Mouse (Mus musculus) CH12.LX (cell line): ENCODE data around the gene Cwc22. TPM values are rescaled to one million over a fixed set of nuclear protein-coding genes. Genes with fewer than 3 reads are reported as not detected.

Experiments
- DNase-seq: peaks from one replicate; pipeline ENCODE4 v3.0.0-alpha.2; 2013; ENCODE audit errors: extremely low read depth
- H3K27ac ChIP-seq: 2 replicates; pipeline ENCODE4 v1.5.1; 2012; ENCODE audit warnings: low read depth, mild to moderate bottlenecking, control low read depth, moderate library complexity; ENCODE audit not compliant: insufficient read depth
- H3K27me3 ChIP-seq: replicated peaks from 2 replicates; pipeline ENCODE3; 2012; ENCODE audit warnings: inconsistent platforms
- H3K36me3 ChIP-seq, 2 experiments: replicated peaks in 1 of 2; 2 replicates each; pipeline versions ENCODE3 to v1.6.1; 2012; ENCODE audit warnings: inconsistent platforms in 1 of 2, low read length in 1 of 2, mild to moderate bottlenecking in 1 of 2, mixed read lengths in 1 of 2, moderate library complexity in 1 of 2; ENCODE audit not compliant: control insufficient read depth in 1 of 2, insufficient read depth in 1 of 2
- H3K4me1 ChIP-seq, 2 experiments: 2 replicates each; pipeline ENCODE4 v1.6.1; 2012; ENCODE audit warnings: inconsistent platforms in 1 of 2, moderate library complexity in 1 of 2; ENCODE audit not compliant: insufficient read depth in 2 of 2, control insufficient read depth in 1 of 2
- H3K4me2 ChIP-seq: 2 replicates; pipeline ENCODE4 v1.6.1; 2012; ENCODE audit warnings: low read depth, mild to moderate bottlenecking, control low read depth; ENCODE audit not compliant: poor library complexity, insufficient read depth, severe bottlenecking
- H3K4me3 ChIP-seq, 3 experiments: fragments of 150-350 bp in 1 of 3; sonication (generic) in 1 of 3; replicated peaks in 1 of 3; 2 replicates each; pipeline versions ENCODE3 to v1.5.1; 2011 to 2012; ENCODE audit warnings: low read depth in 2 of 3, low read length in 2 of 3, mild to moderate bottlenecking in 2 of 3, moderate library complexity in 2 of 3, control low read depth in 1 of 3, improper control_type of control experiment in 1 of 3, inconsistent platforms in 1 of 3, mixed read lengths in 1 of 3; ENCODE audit not compliant: poor library complexity in 1 of 3
- H3K79me2 ChIP-seq: replicated peaks from 2 replicates; pipeline ENCODE4 v1.6.1; 2012; ENCODE audit warnings: mild to moderate bottlenecking, moderate library complexity; ENCODE audit not compliant: control insufficient read depth, poor library complexity, insufficient read depth, severe bottlenecking; ENCODE audit errors: extremely low read depth
- H3K9ac ChIP-seq: 2 replicates; pipeline ENCODE4 v1.6.1; 2012; ENCODE audit warnings: low read depth, mild to moderate bottlenecking, control low read depth, moderate library complexity; ENCODE audit not compliant: insufficient read depth
- H3K9me3 ChIP-seq: replicated peaks from 2 replicates; pipeline ENCODE3; 2012; ENCODE audit warnings: low read length, inconsistent platforms, mixed read lengths
- BHLHE40 ChIP-seq: IDR thresholded peaks from 2 replicates; pipeline ENCODE4 v1.6.1; 2011; ENCODE audit warnings: mild to moderate bottlenecking, low read depth, low read length, improper control_type of control experiment
- CHD2 ChIP-seq: IDR thresholded peaks from 2 replicates; pipeline ENCODE4 v1.6.1; 2011; ENCODE audit warnings: low read length, improper control_type of control experiment
- JUND ChIP-seq: conservative IDR thresholded peaks from 2 replicates; pipeline ENCODE4 v1.6.1; 2011; ENCODE audit warnings: low read depth, low read length, improper control_type of control experiment
- KAT2A ChIP-seq: IDR thresholded peaks from 2 replicates; pipeline ENCODE4 v1.6.1; 2012; ENCODE audit warnings: low read length, improper control_type of control experiment, inconsistent platforms; ENCODE audit not compliant: insufficient replicate concordance
- MAFK ChIP-seq: IDR thresholded peaks from 2 replicates; pipeline ENCODE4 v1.6.1; 2011; ENCODE audit warnings: low read length, improper control_type of control experiment; ENCODE audit not compliant: insufficient replicate concordance
- MAX ChIP-seq: IDR thresholded peaks from 2 replicates; pipeline ENCODE4 v1.6.1; 2011; ENCODE audit warnings: low read length, improper control_type of control experiment
- MEF2A ChIP-seq: IDR thresholded peaks from 2 replicates; pipeline ENCODE4 v1.6.1; 2014; ENCODE audit warnings: low read depth, mild to moderate bottlenecking, inconsistent platforms, low read length, improper control_type of control experiment, borderline replicate concordance
- MXI1 ChIP-seq: IDR thresholded peaks from 2 replicates; pipeline ENCODE4 v1.6.1; 2011; ENCODE audit warnings: mild to moderate bottlenecking, low read depth, low read length, improper control_type of control experiment
- MYC ChIP-seq: IDR thresholded peaks from 2 replicates; pipeline ENCODE4 v1.6.1; 2011; ENCODE audit warnings: low read depth, mild to moderate bottlenecking, improper control_type of control experiment, low read length
- NRF1 ChIP-seq: IDR thresholded peaks from 2 replicates; pipeline ENCODE4 v1.6.1; 2014; ENCODE audit warnings: low read depth, mild to moderate bottlenecking, inconsistent platforms, low read length, improper control_type of control experiment, moderate library complexity
- PAX5 ChIP-seq: IDR thresholded peaks from 2 replicates; pipeline ENCODE4 v1.6.1; 2012; ENCODE audit warnings: low read length, inconsistent platforms, mixed read lengths
- RCOR1 ChIP-seq: conservative IDR thresholded peaks from 2 replicates; pipeline ENCODE4 v1.6.1; 2012; ENCODE audit warnings: low read depth, mild to moderate bottlenecking, inconsistent platforms, low read length, improper control_type of control experiment
- SIN3A ChIP-seq: IDR thresholded peaks from 2 replicates; pipeline ENCODE4 v1.6.1; 2012; ENCODE audit warnings: low read length, improper control_type of control experiment, inconsistent platforms
- USF1 ChIP-seq: IDR thresholded peaks from 2 replicates; pipeline ENCODE4 v1.6.1; 2014; ENCODE audit warnings: low read depth, mild to moderate bottlenecking, inconsistent platforms, low read length, improper control_type of control experiment
- USF2 ChIP-seq: conservative IDR thresholded peaks from 2 replicates; pipeline ENCODE4 v1.6.1; 2011; ENCODE audit warnings: low read depth, low read length, improper control_type of control experiment
- ZC3H11A ChIP-seq: IDR thresholded peaks from 2 replicates; pipeline ENCODE4 v1.6.1; 2012; ENCODE audit warnings: low read depth, mild to moderate bottlenecking, inconsistent platforms, low read length, improper control_type of control experiment
- ZKSCAN1 ChIP-seq: IDR thresholded peaks from 2 replicates; pipeline ENCODE4 v1.6.1; 2012; ENCODE audit warnings: low read depth, inconsistent platforms, low read length, improper control_type of control experiment, borderline replicate concordance
- dilution Hi-C: fragments of 300-500 bp; cut with MboI; formaldehyde crosslinking; loops from 2 replicates; pipeline ENCODE4 v1.14.3; 2020; ENCODE audit warnings: low sequenced_read_pairs; ENCODE audit not compliant: extremely low pct_unique_long_range_greater_than_20kb, extremely low pct_ligation_motif_present
- in situ Hi-C: fragments of 300-500 bp; cut with MboI; formaldehyde crosslinking; loops from 3 replicates; pipeline ENCODE4 v1.14.3; 2019; ENCODE audit warnings: low sequenced_read_pairs, low pct_ligation_motif_present, low pct_unique_long_range_greater_than_20kb, mixed read lengths
- polyA plus RNA-seq: library from polyadenylated mRNA; unstranded; fragments of >175 nt; gene quantifications from 2 replicates; pipeline ENCODE4 v1.2.1, GENCODE M21; 2012; ENCODE audit warnings: low read depth; ENCODE audit not compliant: insufficient read length
- total RNA-seq, 2 experiments: library from RNA; depleted of rRNA; stranded (reverse); fragments of 300-350 nt in 1 of 2; fragments of >200 nt in 1 of 2; gene quantifications; 2 replicates each; pipeline ENCODE4 v1.2.3; 2012 to 2014

Gene Cwc22
- total and polyA plus RNA-seq, 3 experiments = 51.3 to 74.5 (median 53.2) TPM

DNA sequence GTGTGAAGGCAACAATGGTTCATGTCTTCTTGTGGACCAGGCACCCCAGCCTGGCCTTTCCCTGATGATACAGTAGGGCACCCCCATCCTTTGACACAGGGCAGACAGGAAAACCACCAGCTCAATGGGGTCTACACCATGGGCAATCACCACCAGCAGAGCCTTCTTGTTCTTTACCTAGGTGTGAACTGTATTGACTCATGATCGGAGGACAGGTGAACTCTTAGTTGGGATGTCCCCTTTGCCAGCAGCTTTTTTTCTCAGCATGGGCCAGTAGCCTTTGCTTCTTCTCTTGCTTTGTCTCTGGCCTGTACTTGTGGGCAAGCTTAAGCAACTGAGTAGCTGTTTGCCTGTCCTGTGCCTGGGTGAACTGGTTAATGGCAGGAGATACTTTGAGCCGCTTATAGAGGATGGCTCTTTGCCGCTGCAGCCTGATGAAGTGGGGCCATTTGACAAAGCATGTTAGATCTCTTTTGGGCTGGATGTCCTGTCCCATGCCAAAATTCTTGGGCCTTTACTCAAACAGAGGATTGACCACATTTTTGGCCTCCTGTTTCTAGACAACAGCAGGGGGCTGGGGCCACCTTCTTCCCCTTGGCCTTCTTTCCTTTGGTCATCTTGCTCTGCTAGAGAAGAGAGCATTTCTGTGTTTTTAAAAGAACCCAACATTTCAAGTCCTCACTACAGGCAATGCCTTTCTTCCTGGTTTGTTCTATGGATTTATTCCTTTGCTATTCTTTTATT lies 16.4 kb upstream of the Cwc22 start:
- Histone ChIP-seq H3K9me3 (no peaks in the 10 kb centered on the region), H3K36me3 (no peaks in the 10 kb centered on the region), H3K4me3 (no peak overlapping the region), H3K27ac (no peak overlapping the region), H3K4me1 (no peaks in the 10 kb centered on the region), H3K4me2 (no peak overlapping the region), H3K9ac (no peak overlapping the region), H3K79me2 (no peaks in the 10 kb centered on the region), H3K27me3 (no peaks in the 10 kb centered on the region)
- dilution Hi-C loops (no loop called here), in situ Hi-C loops (no loop called here)
- DNase-seq = no peak
- TF ChIP-seq MYC = no peak
- TF ChIP-seq PAX5 = no peak
- TF ChIP-seq USF2 = no peak
- no peak for TF ChIP-seq JUND
- TF ChIP-seq USF1 = no peak
- TF ChIP-seq MEF2A = no peak

DNA sequence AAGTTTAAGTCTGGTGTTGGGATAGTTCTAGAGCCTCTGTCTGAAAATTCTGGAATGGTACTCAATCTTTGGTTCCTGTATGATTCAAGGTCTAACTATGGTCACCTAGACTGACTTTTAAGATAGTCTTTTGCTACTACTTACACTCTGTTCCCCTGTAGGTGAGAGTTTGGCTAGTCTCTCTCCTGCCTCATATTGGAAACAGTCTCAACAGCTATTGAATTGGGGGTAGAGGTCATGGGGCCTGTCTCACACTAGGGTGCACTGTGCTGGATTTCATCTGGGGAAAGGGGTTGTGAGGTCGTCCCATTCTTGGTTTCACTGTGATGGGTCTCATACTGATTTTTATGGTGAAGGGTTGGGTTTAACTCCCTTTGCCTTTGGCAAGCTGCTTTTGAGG lies 15.1 kb upstream of the Cwc22 start:
- H3K4me3 ChIP-seq = no peak overlapping the region
- no peaks in the 10 kb centered on the region for H3K27me3 ChIP-seq
- H3K36me3 ChIP-seq = no peaks in the 10 kb centered on the region
- dilution Hi-C loops = no loop called here
- no peaks in the 10 kb centered on the region for H3K4me1 ChIP-seq
- TF ChIP-seq BHLHE40 = no peak
- TF ChIP-seq ZKSCAN1 = no peak
- no peak for TF ChIP-seq MYC
- TF ChIP-seq MEF2A = no peak
- no peak for TF ChIP-seq PAX5
- TF ChIP-seq NRF1 = no peak
- no peak for TF ChIP-seq MAX
- TF ChIP-seq KAT2A = no peak
- no peak for TF ChIP-seq SIN3A
- TF ChIP-seq MAFK = no peak
- no peak for TF ChIP-seq JUND
- TF ChIP-seq ZC3H11A = no peak
- no peak for TF ChIP-seq RCOR1
- TF ChIP-seq MXI1 = no peak
- no peak for TF ChIP-seq CHD2
- TF ChIP-seq, all 38 proteins: peak for 0
- no peak for DNase-seq
- no peak overlapping the region for H3K9ac ChIP-seq
- H3K27ac ChIP-seq = no peak overlapping the region
- no peak overlapping the region for H3K4me2 ChIP-seq
- no peaks in the 10 kb centered on the region for H3K9me3 ChIP-seq
- no peaks in the 10 kb centered on the region for H3K79me2 ChIP-seq
- in situ Hi-C loops = no loop called here
